Mouse (Mus musculus) limb, embryonic 12.5 days (tissue): ENCODE results near the gene Rab13. TPM values are rescaled to one million over a fixed set of nuclear protein-coding genes. Genes with fewer than 3 reads are reported as not detected.

Experiments
- ATAC-seq: fragments of 200-750 bp; cut with Nextera tagmentation; 2 replicates; pipeline ENCODE4 v1.8.0; 2017; ENCODE audit warnings: low read depth, moderate TSS enrichment; ENCODE audit not compliant: insufficient number of reproducible peaks, insufficient read depth, low FRiP score, low TSS enrichment
- H3K27ac ChIP-seq: fragments of 300-500 bp; sonication (generic); 2 replicates; pipeline ENCODE4 v1.5.1; 2016; ENCODE audit warnings: mild to moderate bottlenecking, moderate library complexity
- H3K27me3 ChIP-seq: fragments of 300-500 bp; sonication (generic); 2 replicates; pipeline ENCODE4 v1.6.1; 2016; ENCODE audit warnings: mild to moderate bottlenecking, moderate library complexity
- H3K36me3 ChIP-seq: fragments of 300-500 bp; sonication (generic); 2 replicates; pipeline ENCODE4 v1.6.1; 2016; ENCODE audit warnings: mild to moderate bottlenecking, moderate library complexity
- H3K4me1 ChIP-seq: fragments of 300-500 bp; sonication (generic); replicated peaks from 2 replicates; pipeline ENCODE4 v1.6.1; 2016
- H3K4me2 ChIP-seq: fragments of 300-500 bp; sonication (generic); 2 replicates; pipeline ENCODE4 v1.6.1; 2016; ENCODE audit warnings: mild to moderate bottlenecking, moderate library complexity
- H3K4me3 ChIP-seq: fragments of 300-500 bp; sonication (generic); replicated peaks from 2 replicates; pipeline ENCODE4 v1.5.1; 2016; ENCODE audit warnings: mild to moderate bottlenecking
- H3K9ac ChIP-seq: fragments of 300-500 bp; sonication (generic); replicated peaks from 2 replicates; pipeline ENCODE4 v1.6.1; 2016; ENCODE audit warnings: mild to moderate bottlenecking, moderate library complexity
- H3K9me3 ChIP-seq: fragments of 300-500 bp; sonication (generic); 2 replicates; pipeline ENCODE4 v1.6.1; 2016; ENCODE audit warnings: mild to moderate bottlenecking, moderate library complexity
- whole genome bisulfite sequencing: fragments of 180-500 bp; shearing (Covaris S2); methylation state at CpG from one replicate; pipeline ENCODE4 v1.1.7; 2016; 5-methylcytosine and 5-hydroxymethylcytosine counted together
- polyA plus RNA-seq: library from polyadenylated mRNA; unstranded; fragments of >200 nt; fragmentation: Nextera tagmentation; extraction: Ambion mirVana; gene quantifications from 2 replicates; pipeline ENCODE4 v1.2.1, GENCODE M21; 2016

Rab13 gene
- polyA plus RNA-seq, 1 experiment from 2014 or later = 28.2 TPM

DNA sequence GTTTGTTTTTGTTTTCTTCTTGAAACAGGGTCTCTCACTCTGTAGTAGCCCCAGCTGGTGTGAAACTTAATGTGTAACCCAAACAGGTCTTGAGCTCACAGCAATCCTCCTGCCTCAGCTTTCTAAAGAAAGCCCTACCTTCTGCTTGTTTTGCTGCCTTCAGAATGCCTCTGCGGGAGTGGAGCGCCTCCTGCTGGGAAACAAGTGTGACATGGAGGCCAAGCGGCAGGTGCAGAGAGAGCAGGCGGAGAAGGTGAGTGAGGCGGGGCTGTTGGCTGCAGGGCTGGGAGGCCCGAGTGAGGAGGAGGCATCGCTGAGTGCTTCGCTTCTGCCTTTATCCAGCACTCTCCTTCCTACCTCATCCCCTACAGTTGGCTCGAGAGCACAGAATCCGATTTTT, 10.8 kb downstream of the Rab13 start:
- H3K27ac ChIP-seq = no peak overlapping the region
- H3K4me1 ChIP-seq = peaks cover 21% of the 10 kb centered on the region
- H3K4me2 ChIP-seq = no peak overlapping the region
- ATAC-seq = no peak
- peaks cover 36% of the 10 kb centered on the region for H3K36me3 ChIP-seq
- WGBS = 76% methylated on average over 10 of the region's 10 CpGs
- no peak overlapping the region for H3K4me3 ChIP-seq
- no peaks in the 10 kb centered on the region for H3K27me3 ChIP-seq
- no peak overlapping the region for H3K9ac ChIP-seq
- peaks cover 5% of the 10 kb centered on the region; the same call in 1 of the 2 replicates for H3K9me3 ChIP-seq

DNA sequence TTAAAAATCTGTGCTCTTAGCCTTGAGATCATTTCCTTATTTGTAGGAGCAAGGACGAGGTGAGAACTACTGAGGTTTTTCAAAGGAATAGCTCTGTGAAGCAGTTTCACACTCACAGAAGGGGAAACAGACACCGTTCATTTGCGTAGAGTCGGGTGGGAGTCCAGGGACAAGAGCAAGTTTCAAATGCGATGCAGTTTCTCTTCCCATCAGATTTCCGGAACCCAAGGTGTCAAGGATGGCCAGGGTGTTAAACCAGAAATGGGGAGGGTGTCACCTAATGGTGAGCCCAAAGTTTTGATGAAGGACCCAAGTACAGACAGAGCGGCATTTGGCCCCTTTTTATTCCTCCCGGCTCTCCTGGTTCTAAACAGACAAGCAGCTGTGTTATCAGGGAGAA, 17.6 kb downstream of the Rab13 start:
- Histone ChIP-seq H3K4me1 (peaks cover 9% of the 10 kb centered on the region), H3K9ac (peak overlapping the region; percentile 78), H3K4me2 (peak overlapping the region; percentile 88), H3K4me3 (peak overlapping the region; percentile 64), H3K27ac (peak overlapping the region; percentile 90; the same call in 1 of the 2 replicates), H3K36me3 (peaks cover 24% of the 10 kb centered on the region), H3K27me3 (no peaks in the 10 kb centered on the region), H3K9me3 (peaks cover 5% of the 10 kb centered on the region; the same call in 1 of the 2 replicates)
- WGBS = 14% methylated on average over 8 of the region's 8 CpGs
- no peak for ATAC-seq

DNA sequence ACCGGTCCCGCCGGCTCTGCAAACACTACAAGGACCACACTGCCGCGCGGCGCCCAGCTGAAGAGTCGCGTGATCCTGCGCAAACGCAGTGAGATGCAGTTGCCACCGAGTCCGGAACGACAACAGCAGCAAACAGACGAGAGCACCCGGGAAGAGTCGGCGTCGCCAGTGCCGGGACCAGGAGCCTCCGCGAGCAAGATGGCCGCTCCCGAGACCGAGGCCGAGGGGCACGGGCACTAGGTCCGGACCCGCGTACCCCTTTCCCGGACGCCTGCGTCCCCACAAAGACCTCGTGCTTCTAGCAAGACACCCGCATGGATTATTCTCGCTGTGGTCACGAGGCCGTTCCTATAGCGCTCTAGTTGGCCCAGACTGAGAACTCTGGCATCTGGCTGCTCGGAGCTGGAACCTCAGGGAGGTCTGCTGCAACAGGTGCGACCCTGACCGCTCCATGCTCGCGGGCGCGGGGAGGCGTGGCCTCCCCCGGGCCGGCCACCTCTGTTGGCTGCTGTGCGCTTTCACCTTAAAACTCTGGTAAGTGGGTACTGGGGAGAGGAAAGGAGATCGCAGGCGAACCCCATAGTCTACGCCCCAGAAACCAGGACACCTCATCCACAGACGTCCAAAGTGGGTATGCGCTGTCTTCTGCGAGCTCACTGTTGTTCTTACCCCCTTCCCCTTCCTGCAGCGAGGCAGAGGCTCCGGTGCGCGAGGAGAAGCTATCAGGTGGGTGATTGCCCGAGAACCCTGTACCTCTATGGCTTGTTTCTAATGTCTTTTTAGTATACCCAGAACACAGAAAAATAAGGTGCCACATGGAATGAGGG, 18.2 kb downstream of the Rab13 start, which contains the start of gene Jtb:
Jtb (plus strand) TSS at position 91 of the 827 bp plus-strand sequence.
- WGBS = under 1% methylated on average over 61 of the region's 61 CpGs
- peak; percentile 91 for ATAC-seq

DNA sequence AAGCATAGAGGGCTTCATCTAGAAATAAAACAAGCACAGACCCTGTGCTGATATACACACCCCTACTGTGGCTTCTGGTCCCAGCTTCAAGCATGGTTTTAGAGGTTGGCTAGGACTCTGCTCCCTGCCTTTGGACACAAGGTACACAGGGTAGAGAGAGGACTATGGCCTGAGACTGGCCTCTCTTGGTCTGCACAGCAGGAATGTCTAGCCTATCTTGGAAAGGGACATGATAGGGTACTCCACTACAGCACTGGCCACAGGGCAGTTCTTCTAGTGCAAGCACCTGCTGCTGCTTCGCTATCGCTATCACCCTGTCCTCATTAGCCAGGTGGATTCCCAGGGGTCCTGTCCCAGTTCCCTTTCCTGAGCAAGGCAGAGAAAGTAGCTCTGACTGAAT, 27.8 kb downstream of the Rab13 start:
- H3K4me3 ChIP-seq = no peak overlapping the region
- WGBS = 91% methylated on average over 2 of the region's 2 CpGs

More for the DNA sequence above, 18.2 kb downstream of the Rab13 start, which contains the start of gene Jtb:
- Histone ChIP-seq H3K9ac (peak within 1 kb of the TSS; percentile 78), H3K4me1 (peaks cover 9% of the 10 kb centered on the region), H3K36me3 (peaks cover 28% of the 10 kb centered on the region), H3K27me3 (no peaks in the 10 kb centered on the region), H3K27ac (peak within 1 kb of the TSS; percentile 90), H3K9me3 (peaks cover 5% of the 10 kb centered on the region; the same call in 1 of the 2 replicates), H3K4me2 (peak within 1 kb of the TSS; percentile 88), H3K4me3 (peak within 1 kb of the TSS; percentile 64)

DNA sequence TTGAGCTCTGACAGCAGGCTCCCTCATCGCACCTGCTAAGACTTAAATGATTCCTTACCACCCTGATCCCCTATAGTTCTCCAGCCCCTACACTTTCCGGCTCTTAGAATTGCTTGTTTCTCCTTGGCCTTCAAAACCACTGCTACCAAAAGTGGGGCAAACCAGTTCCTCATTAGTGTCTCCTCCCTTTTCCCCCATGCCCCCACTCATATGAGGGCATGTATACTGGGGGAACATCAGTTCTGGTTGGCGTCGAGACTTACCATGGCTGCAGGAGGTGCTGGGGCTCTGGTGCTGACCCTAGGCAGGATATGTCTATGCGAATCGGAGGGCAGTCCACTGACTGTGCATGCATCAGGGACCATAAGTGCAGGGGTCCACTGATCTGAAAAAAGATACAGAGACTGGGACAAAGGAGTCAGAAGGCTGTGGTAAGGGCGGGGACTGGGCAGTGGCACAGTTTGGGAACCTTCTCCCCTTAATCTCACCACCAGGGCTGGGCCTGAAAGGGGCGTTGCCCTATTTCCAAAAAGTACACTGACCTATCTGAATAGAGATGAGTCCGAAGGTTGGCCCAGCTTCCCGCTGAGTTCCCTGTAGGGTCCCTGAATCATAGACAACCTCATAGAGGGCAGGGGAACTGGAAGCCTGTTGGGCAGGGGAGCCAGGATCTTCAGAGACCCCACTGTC, 28.3 kb downstream of the Rab13 start:
- Histone ChIP-seq H3K4me3 (no peak overlapping the region; the same call in 1 of the 2 replicates), H3K9me3 (no peaks in the 10 kb centered on the region), H3K36me3 (peaks cover 2% of the 10 kb centered on the region; the same call in 1 of the 2 replicates), H3K9ac (no peak overlapping the region), H3K27ac (no peak overlapping the region), H3K4me2 (peak overlapping the region; percentile 69), H3K4me1 (peaks cover 11% of the 10 kb centered on the region), H3K27me3 (no peaks in the 10 kb centered on the region)
- ATAC-seq = no peak
- 85% methylated on average over 10 of the region's 10 CpGs for WGBS

More for the DNA sequence above, 27.8 kb downstream of the Rab13 start:
- H3K4me1 ChIP-seq = peaks cover 11% of the 10 kb centered on the region
- H3K4me2 ChIP-seq = no peak overlapping the region
- no peak overlapping the region for H3K27ac ChIP-seq
- no peak for ATAC-seq
- no peaks in the 10 kb centered on the region for H3K9me3 ChIP-seq
- peaks cover 6% of the 10 kb centered on the region for H3K36me3 ChIP-seq
- no peaks in the 10 kb centered on the region for H3K27me3 ChIP-seq
- H3K9ac ChIP-seq = no peak overlapping the region

DNA sequence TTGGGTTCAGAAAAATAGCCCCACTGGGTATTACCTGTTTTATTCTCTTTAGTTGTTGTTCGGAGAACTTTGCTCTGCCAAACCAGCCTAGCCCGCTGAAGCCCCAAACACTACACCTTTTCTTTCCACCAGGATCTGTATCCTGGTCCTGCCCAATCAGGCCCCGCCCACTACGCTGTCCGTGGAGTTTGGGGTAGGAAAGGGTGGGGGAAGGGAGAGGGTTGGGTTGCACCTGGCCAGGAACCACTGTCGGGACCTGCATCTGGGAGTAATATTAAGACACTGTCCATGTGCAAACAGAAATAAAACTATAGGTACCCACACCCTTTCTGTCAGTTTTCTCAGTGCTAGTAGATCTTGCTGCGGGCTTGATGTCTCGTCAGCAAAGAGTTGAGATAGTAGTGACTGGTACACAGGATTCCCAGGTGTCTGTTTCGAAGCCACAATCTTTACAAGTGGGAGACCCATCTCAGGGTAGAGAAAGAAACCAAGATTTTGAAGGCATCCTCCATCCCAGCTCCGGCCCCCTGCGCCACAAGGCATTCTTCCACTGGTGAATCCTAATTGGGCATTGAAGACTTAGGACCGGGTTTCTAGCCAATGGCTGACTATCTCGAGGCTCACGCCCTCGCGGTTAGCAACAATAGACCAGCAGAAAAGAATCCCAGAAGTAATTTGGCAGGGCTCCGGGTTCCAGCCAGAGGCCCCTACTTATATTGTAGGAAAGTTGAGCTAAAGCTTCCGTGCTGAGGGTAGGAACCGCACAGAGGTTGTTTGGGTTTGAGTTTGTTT, 29.7 kb downstream of the Rab13 start, which contains the start of gene Creb3l4:
Creb3l4 (minus strand) TSS at position 529 of the 792 bp plus-strand sequence.
- 4% methylated on average over 19 of the region's 19 CpGs for WGBS
- Histone ChIP-seq H3K9ac (peak within 1 kb of the TSS; percentile 45; the same call in 1 of the 2 replicates), H3K4me1 (peaks cover 14% of the 10 kb centered on the region), H3K4me2 (peak within 1 kb of the TSS; percentile 69), H3K27ac (peak within 1 kb of the TSS; percentile 83), H3K27me3 (no peaks in the 10 kb centered on the region), H3K36me3 (no peaks in the 10 kb centered on the region), H3K4me3 (peak within 1 kb of the TSS; percentile 38), H3K9me3 (no peaks in the 10 kb centered on the region)
- ATAC-seq = peak; percentile 69

DNA sequence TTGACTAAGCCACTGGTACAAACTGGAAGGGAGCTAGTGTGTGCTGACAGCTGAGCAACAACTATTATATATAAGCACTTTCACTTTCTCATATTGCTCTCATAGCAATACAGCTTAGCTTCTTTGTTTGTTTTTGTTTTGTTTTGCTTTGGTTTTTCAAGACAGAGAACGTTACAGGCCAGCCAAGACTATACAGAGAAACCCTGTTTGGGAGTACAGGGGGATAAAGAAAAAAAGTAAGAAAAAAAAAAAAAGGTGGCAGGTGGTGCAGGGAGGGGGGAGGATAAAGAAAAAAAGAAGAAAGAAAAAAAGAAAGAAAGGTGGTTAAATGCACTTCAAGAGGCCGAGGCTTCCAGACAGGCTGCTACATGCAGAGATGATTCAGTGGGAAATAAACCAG, 31.9 kb downstream of the Rab13 start:
- peaks cover 12% of the 10 kb centered on the region for H3K36me3 ChIP-seq
- ATAC-seq = no peak
- no peak overlapping the region for H3K4me3 ChIP-seq
- no peak overlapping the region for H3K9ac ChIP-seq
- no peaks in the 10 kb centered on the region for H3K9me3 ChIP-seq
- WGBS = 67% methylated on average over 2 of the region's 2 CpGs
- H3K4me2 ChIP-seq = no peak overlapping the region
- H3K27ac ChIP-seq = no peak overlapping the region
- H3K4me1 ChIP-seq = peaks cover 27% of the 10 kb centered on the region
- H3K27me3 ChIP-seq = no peaks in the 10 kb centered on the region

DNA sequence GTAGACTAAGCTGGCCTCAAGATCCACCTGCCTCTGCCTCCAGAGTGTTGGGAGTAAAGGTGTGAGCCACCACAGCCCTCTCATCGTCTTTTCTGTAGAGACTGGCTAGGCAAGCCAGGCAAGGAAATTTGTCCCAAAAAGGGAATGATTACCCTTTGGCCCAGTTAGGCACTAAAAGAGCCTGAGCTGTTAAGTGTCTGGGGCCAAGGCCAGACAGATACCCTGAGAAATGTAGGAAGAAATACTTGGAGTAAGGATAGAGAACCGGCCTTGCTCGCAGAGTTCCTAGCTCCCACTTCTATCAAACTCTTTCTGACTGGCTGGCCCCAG, 34.1 kb downstream of the Rab13 start:
- H3K27ac ChIP-seq = peak overlapping the region; percentile 95
- H3K27me3 ChIP-seq = no peaks in the 10 kb centered on the region
- ATAC-seq = peak; percentile 17; the same call in 1 of the 2 replicates
- whole genome bisulfite sequencing = under 1% methylated on average over 3 of the region's 3 CpGs
- H3K36me3 ChIP-seq = peaks cover 26% of the 10 kb centered on the region
- peak overlapping the region; percentile 61 for H3K4me3 ChIP-seq
- peak overlapping the region; percentile 53 for H3K9ac ChIP-seq
- peaks cover 24% of the 10 kb centered on the region for H3K4me1 ChIP-seq
- H3K9me3 ChIP-seq = no peaks in the 10 kb centered on the region
- peak overlapping the region; percentile 80 for H3K4me2 ChIP-seq

DNA sequence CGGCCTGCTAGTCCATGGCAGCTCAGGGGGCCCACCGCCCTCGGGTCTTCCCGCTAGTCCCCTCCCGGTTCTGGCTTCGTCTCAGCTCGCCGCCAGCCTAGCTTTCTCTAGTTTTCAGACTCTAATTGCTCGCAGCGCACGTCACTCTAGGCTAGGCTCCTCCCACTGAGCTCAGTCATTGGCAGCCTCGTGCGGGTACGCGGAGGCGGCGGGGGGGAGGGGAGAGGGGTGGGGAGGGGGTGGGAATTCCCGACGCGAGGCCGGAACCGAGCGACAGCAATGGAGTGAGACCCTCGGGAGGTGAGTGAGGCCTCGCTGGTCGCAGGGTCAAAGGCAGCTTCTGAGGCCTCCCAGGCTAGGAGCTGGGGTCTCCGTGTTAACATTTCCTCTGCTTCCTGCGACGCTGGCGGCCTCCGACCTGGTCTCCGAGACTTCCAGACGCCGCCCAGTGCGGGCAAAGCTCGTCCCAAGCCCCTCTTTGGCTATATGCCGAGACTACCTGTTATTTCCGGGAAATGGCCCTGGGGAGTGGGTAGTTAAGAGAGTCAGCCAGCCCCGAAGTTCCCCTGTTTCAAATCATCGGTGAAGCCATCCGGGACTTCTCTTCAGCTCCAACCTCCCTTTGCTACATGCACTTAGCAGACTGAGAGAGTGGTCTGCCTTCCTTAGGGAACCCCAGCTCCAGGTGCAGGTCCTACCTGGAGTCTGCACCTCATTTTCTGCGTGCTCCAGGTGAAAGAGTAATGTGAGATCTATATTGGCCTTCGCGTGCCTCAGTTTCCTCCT, 34.7 kb downstream of the Rab13 start, which contains the start of gene Slc39a1:
Slc39a1 (plus strand) TSS at position 213 of the 786 bp plus-strand sequence.
- 0% methylated on average over 44 of the region's 44 CpGs for WGBS
- no peaks in the 10 kb centered on the region for H3K27me3 ChIP-seq
- H3K4me3 ChIP-seq = peak within 1 kb of the TSS; percentile 61
- peak; percentile 90 for ATAC-seq
- H3K4me1 ChIP-seq = peaks cover 21% of the 10 kb centered on the region
- H3K27ac ChIP-seq = peak within 1 kb of the TSS; percentile 95
- H3K9ac ChIP-seq = peak within 1 kb of the TSS; percentile 65
- H3K9me3 ChIP-seq = no peaks in the 10 kb centered on the region
- peaks cover 26% of the 10 kb centered on the region for H3K36me3 ChIP-seq
- peak within 1 kb of the TSS; percentile 80 for H3K4me2 ChIP-seq

DNA sequence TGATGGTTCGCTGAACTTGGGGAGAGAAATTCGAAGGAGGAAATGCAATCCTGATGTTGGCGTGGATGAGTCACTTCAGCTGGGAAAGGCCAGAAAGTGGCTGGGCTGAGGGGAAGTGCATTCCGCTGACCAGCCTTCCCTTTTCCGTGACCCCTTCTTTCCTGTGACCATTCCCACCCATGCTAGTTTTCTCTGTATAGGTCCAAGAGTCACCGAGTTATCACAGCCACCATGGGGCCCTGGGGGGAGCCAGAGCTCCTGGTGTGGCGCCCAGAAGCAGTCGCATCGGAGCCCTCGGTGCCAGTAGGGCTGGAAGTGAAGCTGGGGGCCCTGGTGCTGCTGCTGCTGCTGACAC, 35.2 kb downstream of the Rab13 start:
- no peaks in the 10 kb centered on the region for H3K27me3 ChIP-seq
- H3K4me1 ChIP-seq = peaks cover 21% of the 10 kb centered on the region
- H3K36me3 ChIP-seq = peaks cover 26% of the 10 kb centered on the region
- H3K9me3 ChIP-seq = no peaks in the 10 kb centered on the region
- H3K9ac ChIP-seq = peak overlapping the region; percentile 65
- H3K4me2 ChIP-seq = peak overlapping the region; percentile 80
- 5% methylated on average over 10 of the region's 10 CpGs for WGBS
- no peak for ATAC-seq
- H3K27ac ChIP-seq = peak overlapping the region; percentile 95
- H3K4me3 ChIP-seq = peak overlapping the region; percentile 61
